Mouse (Mus musculus) ES-Bruce4 (cell line): ENCODE results near the gene Tmem159. TPM values are rescaled to one million over a fixed set of nuclear protein-coding genes. Genes with fewer than 3 reads are reported as not detected.

Source experiments
- H3K27ac ChIP-seq: 2 replicates; pipeline ENCODE4 v1.5.1; 2012; ENCODE audit warnings: low read length, inconsistent platforms; ENCODE audit not compliant: insufficient read depth
- H3K27me3 ChIP-seq: 2 replicates; pipeline ENCODE4 v1.6.1; 2012; ENCODE audit warnings: mild to moderate bottlenecking, low read length, inconsistent platforms; ENCODE audit not compliant: control insufficient read depth, poor library complexity, insufficient read depth, severe bottlenecking
- H3K36me3 ChIP-seq: 2 replicates; pipeline ENCODE4 v1.6.1; 2012; ENCODE audit warnings: inconsistent platforms, mild to moderate bottlenecking, low read length, moderate library complexity; ENCODE audit not compliant: control insufficient read depth, poor library complexity, insufficient read depth, severe bottlenecking
- H3K4me1 ChIP-seq: one replicate; pipeline ENCODE4 v1.8.1; 2011; ENCODE audit warnings: low read length; ENCODE audit not compliant: control insufficient read depth, insufficient read depth
- H3K4me3 ChIP-seq: 2 replicates; pipeline ENCODE4 v1.5.1; 2011; ENCODE audit warnings: low read depth, mild to moderate bottlenecking, low read length
- H3K9ac ChIP-seq: 2 replicates; pipeline ENCODE4 v1.6.1; 2012; ENCODE audit warnings: low read depth, mild to moderate bottlenecking, inconsistent platforms; ENCODE audit not compliant: poor library complexity, severe bottlenecking
- H3K9me3 ChIP-seq: replicated peaks from 2 replicates; pipeline ENCODE4 v1.6.1; 2012; ENCODE audit warnings: mild to moderate bottlenecking, low read length, inconsistent platforms; ENCODE audit not compliant: control insufficient read depth, poor library complexity, insufficient read depth, severe bottlenecking
- CTCF ChIP-seq: IDR thresholded peaks from one replicate; pipeline ENCODE4 v1.8.1; 2011; ENCODE audit warnings: low read depth, low read length
- EP300 ChIP-seq: IDR thresholded peaks from 2 replicates; pipeline ENCODE4 v1.6.1; 2011; ENCODE audit warnings: low read depth, low read length; ENCODE audit not compliant: insufficient read depth
- POLR2A ChIP-seq: IDR thresholded peaks from one replicate; pipeline ENCODE4 v1.8.1; 2011; ENCODE audit warnings: low read length; ENCODE audit not compliant: insufficient read depth
- polyA plus RNA-seq: library from polyadenylated mRNA; stranded (reverse); fragments of >200 nt; gene quantifications from 2 replicates; pipeline ENCODE4 v1.2.4, GENCODE M21; 2011; ENCODE audit warnings: low read depth; ENCODE audit not compliant: missing spikeins, insufficient read depth, insufficient read length

Gene Tmem159
- polyA plus RNA-seq, 1 experiment, result 14.5 TPM

GRCm38 (mm10) chr7:120124844-120125243 is 22.7 kb downstream of the Tmem159 start:
- no peak overlapping the region for H3K27ac ChIP-seq
- H3K27me3 ChIP-seq, result no peaks in the 10 kb centered on the region
- no peak overlapping the region for H3K9ac ChIP-seq
- H3K36me3 ChIP-seq, result no peaks in the 10 kb centered on the region
- no peaks in the 10 kb centered on the region for H3K4me1 ChIP-seq
- H3K4me3 ChIP-seq, result no peak overlapping the region
- TF ChIP-seq POLR2A (no peak), CTCF (peak; percentile 71)
- no peaks in the 10 kb centered on the region for H3K9me3 ChIP-seq

- Histone ChIP-seq H3K27me3 (no peaks in the 10 kb centered on the region), H3K4me1 (no peaks in the 10 kb centered on the region), H3K36me3 (no peaks in the 10 kb centered on the region), H3K9me3 (no peaks in the 10 kb centered on the region), H3K4me3 (no peak overlapping the region), H3K9ac (no peak overlapping the region), H3K27ac (no peak overlapping the region)
- TF ChIP-seq EP300 (no peak), POLR2A (no peak), CTCF (no peak)
Measured at GRCm38 (mm10) chr7:120126976-120127685, 25.0 kb downstream of the Tmem159 start.

DNA sequence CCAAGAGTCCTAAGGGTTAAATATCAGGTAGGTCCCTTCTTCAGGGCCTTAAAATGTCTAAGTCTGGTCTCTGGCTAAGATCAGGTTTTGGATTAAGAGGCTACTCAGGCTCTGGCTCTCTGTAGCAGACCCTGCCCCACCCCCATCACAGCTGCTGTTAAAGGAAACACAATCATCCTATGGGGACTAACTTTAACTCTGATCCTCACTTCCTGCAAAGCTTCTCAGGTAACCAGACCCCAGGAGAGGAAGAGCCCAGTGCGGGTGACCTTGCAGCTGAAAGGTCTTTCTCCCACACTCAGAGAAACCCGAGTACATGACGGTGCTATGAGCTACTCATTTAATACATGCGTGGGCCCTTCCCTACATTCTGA is 25.5 kb downstream of the Tmem159 start:
- Histone ChIP-seq H3K9me3 (no peaks in the 10 kb centered on the region), H3K4me3 (no peak overlapping the region), H3K4me1 (no peaks in the 10 kb centered on the region), H3K27me3 (no peaks in the 10 kb centered on the region), H3K36me3 (no peaks in the 10 kb centered on the region), H3K27ac (no peak overlapping the region), H3K9ac (no peak overlapping the region)
- TF ChIP-seq EP300 (0 out of 2 replicates have a peak, but pooled peaks have one; percentile 33), POLR2A (no peak)

DNA sequence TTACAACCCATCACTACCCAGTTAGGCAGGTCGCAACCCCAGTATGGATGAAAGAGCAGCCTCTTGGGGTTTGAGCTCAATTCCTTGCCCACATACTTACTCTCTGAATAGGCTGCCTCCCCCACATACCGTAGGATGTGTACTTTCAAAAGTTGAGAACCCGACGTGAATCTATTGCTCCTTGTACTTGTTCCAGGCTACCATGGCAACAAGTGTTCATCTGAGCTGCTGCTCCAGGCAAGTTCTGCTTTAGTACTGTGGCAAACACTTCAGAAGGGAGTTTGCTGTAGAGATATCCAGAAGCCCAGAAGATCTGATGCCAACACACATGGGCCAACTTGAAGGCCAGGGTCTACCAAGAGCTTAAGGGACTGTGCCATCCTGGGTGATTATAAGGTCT is 26.8 kb downstream of the Tmem159 start:
- Histone ChIP-seq H3K4me1 (no peaks in the 10 kb centered on the region), H3K9me3 (no peaks in the 10 kb centered on the region), H3K9ac (no peak overlapping the region), H3K4me3 (no peak overlapping the region), H3K27ac (no peak overlapping the region), H3K36me3 (no peaks in the 10 kb centered on the region), H3K27me3 (no peaks in the 10 kb centered on the region)
- TF ChIP-seq EP300, result no peak
- TF ChIP-seq CTCF, result no peak
- TF ChIP-seq POLR2A, result no peak

GRCm38 (mm10) chr7:120142743-120143142 is 40.6 kb downstream of the Tmem159 start:
- Histone ChIP-seq H3K9me3 (no peaks in the 10 kb centered on the region), H3K36me3 (no peaks in the 10 kb centered on the region), H3K27ac (no peak overlapping the region), H3K9ac (no peak overlapping the region), H3K4me1 (no peaks in the 10 kb centered on the region), H3K4me3 (no peak overlapping the region), H3K27me3 (no peaks in the 10 kb centered on the region)
- no peak for TF ChIP-seq EP300
- no peak for TF ChIP-seq CTCF
- no peak for TF ChIP-seq POLR2A

DNA sequence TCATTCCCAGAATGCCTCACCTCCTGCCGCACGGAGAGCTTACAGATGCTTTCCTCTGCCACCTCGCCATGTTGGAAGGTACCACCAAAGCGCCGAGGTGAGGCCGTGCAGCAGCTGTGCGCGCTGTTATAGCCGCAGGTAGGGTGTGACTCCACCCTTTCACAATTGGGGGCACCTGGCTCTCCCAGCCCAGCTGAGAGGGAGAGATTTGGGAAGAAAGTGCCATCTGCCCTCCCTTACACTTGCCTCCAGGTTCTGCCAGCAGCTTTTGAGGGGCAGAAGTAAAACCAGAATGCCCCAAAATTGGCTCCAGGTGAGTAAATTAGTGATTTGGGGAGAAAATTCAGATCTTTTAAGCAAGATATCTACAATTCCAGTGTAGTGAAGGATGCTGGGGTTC is 43.0 kb downstream of the Tmem159 start, which contains the start of gene Zp2:
Zp2 (minus strand) TSS at position 101 of the 400 bp plus-strand sequence.
- H3K27ac ChIP-seq, result no peak within 1 kb of the TSS
- H3K4me3 ChIP-seq, result no peak within 1 kb of the TSS
- no peak for TF ChIP-seq CTCF
- TF ChIP-seq POLR2A, result no peak
- TF ChIP-seq EP300, result no peak
- H3K9me3 ChIP-seq, result no peaks in the 10 kb centered on the region
- no peak within 1 kb of the TSS for H3K9ac ChIP-seq
- H3K36me3 ChIP-seq, result no peaks in the 10 kb centered on the region
- H3K27me3 ChIP-seq, result no peaks in the 10 kb centered on the region
- no peaks in the 10 kb centered on the region for H3K4me1 ChIP-seq
